Mouse (Mus musculus) midbrain, embryonic 10.5 days (tissue): ENCODE measurements around the gene Megf11. TPM values are rescaled to one million over a fixed set of nuclear protein-coding genes. Genes with fewer than 3 reads are reported as not detected.

Source experiments
- DNase-seq: peaks from one replicate; pipeline ENCODE4 v3.0.0-alpha.2; 2017; ENCODE audit warnings: low spot score
- H3K27ac ChIP-seq: fragments of 300-500 bp; sonication (generic); replicated peaks from 2 replicates; pipeline ENCODE4 v1.5.1; 2016; ENCODE audit warnings: mild to moderate bottlenecking
- H3K27me3 ChIP-seq: fragments of 300-500 bp; sonication (generic); 2 replicates; pipeline ENCODE4 v1.6.1; 2016; ENCODE audit warnings: low read depth, mild to moderate bottlenecking; ENCODE audit not compliant: poor library complexity, severe bottlenecking
- H3K36me3 ChIP-seq: fragments of 300-500 bp; sonication (generic); 2 replicates; pipeline ENCODE4 v1.6.1; 2016; ENCODE audit warnings: mild to moderate bottlenecking, moderate library complexity
- H3K4me1 ChIP-seq: fragments of 300-500 bp; sonication (generic); 2 replicates; pipeline ENCODE4 v1.6.1; 2016
- H3K4me3 ChIP-seq: fragments of 300-500 bp; sonication (generic); 2 replicates; pipeline ENCODE4 v1.5.1; 2016; ENCODE audit warnings: mild to moderate bottlenecking, moderate library complexity
- H3K9me3 ChIP-seq: fragments of 300-500 bp; sonication (generic); replicated peaks from 2 replicates; pipeline ENCODE4 v1.6.1; 2016; ENCODE audit warnings: mild to moderate bottlenecking
- WGBS: fragments of 180-500 bp; shearing (Covaris S2); methylation state at CpG from one replicate; pipeline ENCODE4 v1.1.7; 2016; 5-methylcytosine and 5-hydroxymethylcytosine counted together
- polyA plus RNA-seq: library from polyadenylated mRNA; unstranded; fragments of >200 nt; fragmentation: Nextera tagmentation; extraction: Ambion mirVana; gene quantifications from 2 replicates; pipeline ENCODE4 v1.2.1, GENCODE M21; 2016

The Megf11 gene
- polyA plus RNA-seq, 1 experiment from 2014 or later, result 1.3 TPM

GRCm38 (mm10) chr9:64507995-64508394 lies 122.6 kb downstream of the Megf11 start:
- DNase-seq, result peak; percentile 24
- Histone ChIP-seq H3K27me3 (0 out of 2 replicates have a peak, but pooled peaks cover 4% of the 10 kb centered on the region), H3K4me3 (no peak overlapping the region), H3K4me1 (peaks cover 13% of the 10 kb centered on the region), H3K9me3 (no peaks in the 10 kb centered on the region), H3K36me3 (no peaks in the 10 kb centered on the region), H3K27ac (no peak overlapping the region)
- WGBS, result 54% methylated on average over 7 of the region's 7 CpGs

GRCm38 (mm10) chr9:64514826-64515225 lies 129.4 kb downstream of the Megf11 start:
- no peaks in the 10 kb centered on the region for H3K36me3 ChIP-seq
- DNase-seq, result no peak

GRCm38 (mm10) chr9:64519921-64520746 lies 134.7 kb downstream of the Megf11 start:
- Histone ChIP-seq H3K36me3 (no peaks in the 10 kb centered on the region), H3K4me3 (no peak overlapping the region), H3K27ac (no peak overlapping the region), H3K27me3 (peaks cover 6% of the 10 kb centered on the region; the same call in 1 of the 2 replicates), H3K4me1 (peaks cover 36% of the 10 kb centered on the region), H3K9me3 (no peaks in the 10 kb centered on the region)
- DNase-seq, result no peak
- 59% methylated on average over 12 of the region's 12 CpGs for WGBS

More at GRCm38 (mm10) chr9:64514826-64515225, 129.4 kb downstream of the Megf11 start:
- no peaks in the 10 kb centered on the region for H3K9me3 ChIP-seq
- peaks cover 15% of the 10 kb centered on the region for H3K4me1 ChIP-seq
- WGBS, result 63% methylated on average over 6 of the region's 6 CpGs
- H3K27me3 ChIP-seq, result 0 out of 2 replicates have a peak, but pooled peaks cover 4% of the 10 kb centered on the region
- no peak overlapping the region for H3K27ac ChIP-seq
- no peak overlapping the region for H3K4me3 ChIP-seq

GRCm38 (mm10) chr9:64520747-64521283 lies 135.4 kb downstream of the Megf11 start:
- Histone ChIP-seq H3K4me1 (peaks cover 36% of the 10 kb centered on the region), H3K27ac (0 out of 2 replicates have a peak overlapping the region, but pooled peaks have one; percentile 14), H3K36me3 (no peaks in the 10 kb centered on the region), H3K27me3 (peaks cover 6% of the 10 kb centered on the region; the same call in 1 of the 2 replicates), H3K9me3 (no peaks in the 10 kb centered on the region), H3K4me3 (no peak overlapping the region)
- 39% methylated on average over 4 of the region's 4 CpGs for WGBS
- DNase-seq, result no peak

- no peak for DNase-seq
- H3K4me3 ChIP-seq, result no peak overlapping the region
- H3K27me3 ChIP-seq, result peaks cover 6% of the 10 kb centered on the region; the same call in 1 of the 2 replicates
- H3K27ac ChIP-seq, result no peak overlapping the region; the same call in 1 of the 2 replicates
- H3K9me3 ChIP-seq, result no peaks in the 10 kb centered on the region
- 71% methylated on average over 21 of the region's 21 CpGs for WGBS
- H3K4me1 ChIP-seq, result peaks cover 41% of the 10 kb centered on the region
- H3K36me3 ChIP-seq, result no peaks in the 10 kb centered on the region
These were observed 138.0 kb downstream of the Megf11 start for GRCm38 (mm10) chr9:64523264-64524045.

GRCm38 (mm10) chr9:64528061-64528460 lies 142.6 kb downstream of the Megf11 start:
- Histone ChIP-seq H3K36me3 (no peaks in the 10 kb centered on the region), H3K9me3 (no peaks in the 10 kb centered on the region), H3K4me3 (no peak overlapping the region), H3K27ac (0 out of 2 replicates have a peak overlapping the region, but pooled peaks have one; percentile 57), H3K27me3 (peaks cover 3% of the 10 kb centered on the region; the same call in 1 of the 2 replicates), H3K4me1 (peaks cover 42% of the 10 kb centered on the region)
- 89% methylated on average over 7 of the region's 7 CpGs for WGBS
- no peak for DNase-seq

- WGBS, result 78% methylated on average over 2 of the region's 2 CpGs
- Histone ChIP-seq H3K27me3 (peaks cover 3% of the 10 kb centered on the region; the same call in 1 of the 2 replicates), H3K27ac (peak overlapping the region; percentile 57; the same call in 1 of the 2 replicates), H3K4me1 (peaks cover 41% of the 10 kb centered on the region), H3K9me3 (no peaks in the 10 kb centered on the region), H3K36me3 (no peaks in the 10 kb centered on the region), H3K4me3 (no peak overlapping the region)
- no peak for DNase-seq
These were observed 143.2 kb downstream of the Megf11 start for GRCm38 (mm10) chr9:64528595-64528994.

GRCm38 (mm10) chr9:64531935-64532334 lies 146.5 kb downstream of the Megf11 start:
- no peaks in the 10 kb centered on the region for H3K9me3 ChIP-seq
- 89% methylated on average over 3 of the region's 3 CpGs for WGBS
- peaks cover 40% of the 10 kb centered on the region for H3K4me1 ChIP-seq
- no peak for DNase-seq
- H3K27ac ChIP-seq, result no peak overlapping the region
- H3K4me3 ChIP-seq, result no peak overlapping the region
- peaks cover 3% of the 10 kb centered on the region; the same call in 1 of the 2 replicates for H3K27me3 ChIP-seq
- H3K36me3 ChIP-seq, result no peaks in the 10 kb centered on the region

- 46% methylated on average over 4 of the region's 4 CpGs for WGBS
- H3K27ac ChIP-seq, result no peak overlapping the region
- H3K4me3 ChIP-seq, result no peak overlapping the region
- no peaks in the 10 kb centered on the region for H3K9me3 ChIP-seq
- no peaks in the 10 kb centered on the region for H3K36me3 ChIP-seq
- H3K4me1 ChIP-seq, result peaks cover 40% of the 10 kb centered on the region
- H3K27me3 ChIP-seq, result peaks cover 3% of the 10 kb centered on the region; the same call in 1 of the 2 replicates
- no peak for DNase-seq
These were observed 147.4 kb downstream of the Megf11 start for GRCm38 (mm10) chr9:64532711-64533242.

- no peak for DNase-seq
- Histone ChIP-seq H3K4me1 (peaks cover 34% of the 10 kb centered on the region), H3K4me3 (no peak overlapping the region)
These were observed 148.2 kb downstream of the Megf11 start for GRCm38 (mm10) chr9:64533488-64534119.

GRCm38 (mm10) chr9:64534313-64534712 lies 148.9 kb downstream of the Megf11 start:
- Histone ChIP-seq H3K9me3 (no peaks in the 10 kb centered on the region), H3K36me3 (no peaks in the 10 kb centered on the region), H3K4me1 (peaks cover 26% of the 10 kb centered on the region), H3K27ac (no peak overlapping the region), H3K4me3 (no peak overlapping the region), H3K27me3 (peaks cover 3% of the 10 kb centered on the region; the same call in 1 of the 2 replicates)
- DNase-seq, result no peak
- 83% methylated on average over 6 of the region's 6 CpGs for WGBS

More at GRCm38 (mm10) chr9:64533488-64534119, 148.2 kb downstream of the Megf11 start:
- Histone ChIP-seq H3K9me3 (no peaks in the 10 kb centered on the region), H3K36me3 (no peaks in the 10 kb centered on the region), H3K27ac (peak overlapping the region; percentile 46; the same call in 1 of the 2 replicates), H3K27me3 (peaks cover 3% of the 10 kb centered on the region; the same call in 1 of the 2 replicates)
- WGBS, result 36% methylated on average over 15 of the region's 15 CpGs
